Mouse (Mus musculus) liver, embryonic 15.5 days (tissue): Measurements from ENCODE around the gene Psmc1. TPM values are rescaled to one million over a fixed set of nuclear protein-coding genes. Genes with fewer than 3 reads are reported as not detected.

ENCODE experiments used
- ATAC-seq: fragments of 200-750 bp; cut with Nextera tagmentation; 2 replicates; pipeline ENCODE4 v1.8.0; 2017; ENCODE audit warnings: moderate number of reproducible peaks, mild to moderate bottlenecking, moderate library complexity; ENCODE audit not compliant: insufficient read depth
- H3K27ac ChIP-seq: fragments of 300-500 bp; sonication (generic); replicated peaks from 2 replicates; pipeline ENCODE4 v1.5.1; 2015; ENCODE audit warnings: mild to moderate bottlenecking, inconsistent platforms
- H3K27me3 ChIP-seq: fragments of 300-500 bp; sonication (generic); 2 replicates; pipeline ENCODE4 v1.6.1; 2015; ENCODE audit warnings: mild to moderate bottlenecking, inconsistent platforms
- H3K36me3 ChIP-seq: fragments of 300-500 bp; sonication (generic); replicated peaks from 2 replicates; pipeline ENCODE4 v1.6.1; 2015; ENCODE audit warnings: moderate library complexity, mild to moderate bottlenecking, inconsistent platforms
- H3K4me1 ChIP-seq: fragments of 300-500 bp; sonication (generic); replicated peaks from 2 replicates; pipeline ENCODE4 v1.6.1; 2015; ENCODE audit warnings: inconsistent platforms
- H3K4me2 ChIP-seq: fragments of 300-500 bp; sonication (generic); 2 replicates; pipeline ENCODE4 v1.6.1; 2015; ENCODE audit warnings: moderate library complexity, mild to moderate bottlenecking, inconsistent platforms
- H3K4me3 ChIP-seq: fragments of 300-500 bp; sonication (generic); replicated peaks from 2 replicates; pipeline ENCODE4 v1.5.1; 2015; ENCODE audit warnings: mild to moderate bottlenecking, inconsistent platforms
- H3K9ac ChIP-seq: fragments of 300-500 bp; sonication (generic); 2 replicates; pipeline ENCODE4 v1.6.1; 2015; ENCODE audit warnings: moderate library complexity, mild to moderate bottlenecking, inconsistent platforms
- H3K9me3 ChIP-seq: fragments of 300-500 bp; sonication (generic); replicated peaks from 2 replicates; pipeline ENCODE4 v1.6.1; 2016; ENCODE audit warnings: inconsistent platforms
- WGBS: fragments of 180-500 bp; shearing (Covaris S2); methylation state at CpG from one replicate; pipeline ENCODE4 v1.1.7; 2015; ENCODE audit warnings: mixed read lengths; ENCODE audit not compliant: insufficient replicate concordance; 5-methylcytosine and 5-hydroxymethylcytosine counted together
- polyA plus RNA-seq: library from polyadenylated mRNA; unstranded; fragments of >200 nt; fragmentation: Nextera tagmentation; extraction: Ambion mirVana; gene quantifications from 2 replicates; pipeline ENCODE4 v1.2.1, GENCODE M21; 2015

The Psmc1 gene
- polyA plus RNA-seq, 1 experiment from 2014 or later: 131 TPM

GRCm38 (mm10) chr12:100093046-100093445 is 16.9 kb upstream of the Psmc1 start:
- no peak overlapping the region for H3K4me2 ChIP-seq
- H3K9me3 ChIP-seq: no peaks in the 10 kb centered on the region
- WGBS: 68% methylated on average over 11 of the region's 11 CpGs
- H3K4me3 ChIP-seq: no peak overlapping the region
- ATAC-seq: no peak
- H3K4me1 ChIP-seq: no peaks in the 10 kb centered on the region
- H3K36me3 ChIP-seq: no peaks in the 10 kb centered on the region
- no peaks in the 10 kb centered on the region for H3K27me3 ChIP-seq
- no peak overlapping the region for H3K27ac ChIP-seq
- H3K9ac ChIP-seq: no peak overlapping the region

- 58% methylated on average over 3 of the region's 3 CpGs for WGBS
- Histone ChIP-seq H3K36me3 (no peaks in the 10 kb centered on the region), H3K9ac (no peak overlapping the region), H3K4me2 (no peak overlapping the region), H3K4me1 (no peaks in the 10 kb centered on the region), H3K27ac (no peak overlapping the region), H3K27me3 (peaks cover 6% of the 10 kb centered on the region), H3K9me3 (no peaks in the 10 kb centered on the region), H3K4me3 (no peak overlapping the region)
- no peak for ATAC-seq
Observed at GRCm38 (mm10) chr12:100099971-100100706, 9.8 kb upstream of the Psmc1 start.

- no peak for ATAC-seq
- Histone ChIP-seq H3K9me3 (no peaks in the 10 kb centered on the region), H3K27ac (no peak overlapping the region), H3K4me2 (no peak overlapping the region), H3K4me1 (no peaks in the 10 kb centered on the region), H3K9ac (no peak overlapping the region), H3K27me3 (peaks cover 6% of the 10 kb centered on the region), H3K4me3 (no peak overlapping the region), H3K36me3 (no peaks in the 10 kb centered on the region)
- 51% methylated on average over 3 of the region's 3 CpGs for WGBS
Observed at GRCm38 (mm10) chr12:100100707-100101030, 9.3 kb upstream of the Psmc1 start.

GRCm38 (mm10) chr12:100101651-100102050 is 8.3 kb upstream of the Psmc1 start:
- H3K4me1 ChIP-seq: 0 out of 2 replicates have a peak, but pooled peaks cover 3% of the 10 kb centered on the region
- 58% methylated on average over 3 of the region's 3 CpGs for WGBS

GRCm38 (mm10) chr12:100104530-100104929 is 5.4 kb upstream of the Psmc1 start:
- ATAC-seq: no peak
- no peak overlapping the region for H3K9ac ChIP-seq
- no peaks in the 10 kb centered on the region for H3K36me3 ChIP-seq
- H3K27ac ChIP-seq: no peak overlapping the region
- no peak overlapping the region for H3K4me3 ChIP-seq
- H3K9me3 ChIP-seq: no peaks in the 10 kb centered on the region
- no peak overlapping the region for H3K4me2 ChIP-seq
- peaks cover 6% of the 10 kb centered on the region for H3K4me1 ChIP-seq
- WGBS: 59% methylated on average over 5 of the region's 5 CpGs
- H3K27me3 ChIP-seq: peaks cover 6% of the 10 kb centered on the region

More at GRCm38 (mm10) chr12:100101651-100102050, 8.3 kb upstream of the Psmc1 start:
- Histone ChIP-seq H3K4me2 (no peak overlapping the region), H3K4me3 (no peak overlapping the region), H3K36me3 (no peaks in the 10 kb centered on the region), H3K9me3 (no peaks in the 10 kb centered on the region), H3K27me3 (peaks cover 6% of the 10 kb centered on the region), H3K27ac (no peak overlapping the region), H3K9ac (no peak overlapping the region)
- ATAC-seq: no peak

GRCm38 (mm10) chr12:100106275-100106895 is 3.6 kb upstream of the Psmc1 start:
- H3K4me3 ChIP-seq: no peak overlapping the region
- no peak overlapping the region for H3K27ac ChIP-seq
- 0 out of 2 replicates have a peak overlapping the region, but pooled peaks have one; percentile 3 for H3K4me2 ChIP-seq
- peaks cover 15% of the 10 kb centered on the region for H3K4me1 ChIP-seq
- H3K9ac ChIP-seq: no peak overlapping the region
- no peak for ATAC-seq
- 11% methylated on average over 20 of the region's 20 CpGs for WGBS
- no peaks in the 10 kb centered on the region for H3K36me3 ChIP-seq
- H3K9me3 ChIP-seq: no peaks in the 10 kb centered on the region
- H3K27me3 ChIP-seq: peaks cover 6% of the 10 kb centered on the region; the same call in 1 of the 2 replicates

- Histone ChIP-seq H3K9ac (no peak overlapping the region), H3K9me3 (no peaks in the 10 kb centered on the region), H3K4me2 (no peak overlapping the region), H3K4me1 (peaks cover 24% of the 10 kb centered on the region), H3K27ac (no peak overlapping the region), H3K36me3 (peaks cover 7% of the 10 kb centered on the region), H3K27me3 (peaks cover 6% of the 10 kb centered on the region; the same call in 1 of the 2 replicates), H3K4me3 (no peak overlapping the region)
- no peak for ATAC-seq
- WGBS: 43% methylated on average over 4 of the region's 4 CpGs
Observed at GRCm38 (mm10) chr12:100107436-100107835, 2.5 kb upstream of the Psmc1 start.

GRCm38 (mm10) chr12:100115982-100116381 is 6.0 kb downstream of the Psmc1 start:
- Histone ChIP-seq H3K27ac (no peak overlapping the region), H3K9ac (no peak overlapping the region), H3K9me3 (no peaks in the 10 kb centered on the region), H3K36me3 (peaks cover 87% of the 10 kb centered on the region), H3K4me2 (no peak overlapping the region), H3K4me1 (peaks cover 14% of the 10 kb centered on the region), H3K27me3 (no peaks in the 10 kb centered on the region), H3K4me3 (no peak overlapping the region)
- 88% methylated on average over 5 of the region's 5 CpGs for WGBS
- ATAC-seq: no peak

GRCm38 (mm10) chr12:100122921-100123381 is 13.0 kb downstream of the Psmc1 start:
- H3K4me1 ChIP-seq: peaks cover 4% of the 10 kb centered on the region; the same call in 1 of the 2 replicates
- no peak overlapping the region for H3K27ac ChIP-seq
- no peaks in the 10 kb centered on the region for H3K27me3 ChIP-seq
- no peaks in the 10 kb centered on the region for H3K9me3 ChIP-seq
- ATAC-seq: no peak
- no peak overlapping the region for H3K4me3 ChIP-seq
- H3K9ac ChIP-seq: no peak overlapping the region
- no peak overlapping the region for H3K4me2 ChIP-seq
- 78% methylated on average over 7 of the region's 7 CpGs for WGBS
- H3K36me3 ChIP-seq: peaks cover 88% of the 10 kb centered on the region

GRCm38 (mm10) chr12:100123476-100123875 is 13.5 kb downstream of the Psmc1 start:
- H3K4me3 ChIP-seq: no peak overlapping the region
- H3K27me3 ChIP-seq: no peaks in the 10 kb centered on the region
- 76% methylated on average over 9 of the region's 9 CpGs for WGBS
- H3K4me1 ChIP-seq: peaks cover 6% of the 10 kb centered on the region; the same call in 1 of the 2 replicates
- no peak overlapping the region for H3K4me2 ChIP-seq
- H3K27ac ChIP-seq: no peak overlapping the region
- H3K36me3 ChIP-seq: peaks cover 83% of the 10 kb centered on the region
- H3K9me3 ChIP-seq: no peaks in the 10 kb centered on the region
- no peak overlapping the region for H3K9ac ChIP-seq
- no peak for ATAC-seq

GRCm38 (mm10) chr12:100124913-100125798 is 15.2 kb downstream of the Psmc1 start:
- Histone ChIP-seq H3K27ac (no peak overlapping the region), H3K4me2 (no peak overlapping the region), H3K27me3 (no peaks in the 10 kb centered on the region), H3K4me3 (no peak overlapping the region), H3K4me1 (peaks cover 6% of the 10 kb centered on the region; the same call in 1 of the 2 replicates), H3K9me3 (no peaks in the 10 kb centered on the region), H3K36me3 (peaks cover 82% of the 10 kb centered on the region), H3K9ac (no peak overlapping the region)
- no peak for ATAC-seq
- 78% methylated on average over 16 of the region's 16 CpGs for WGBS
